Mouse (Mus musculus) v-Abl transformed pro-B cells (cell line): ENCODE data around the gene Dab1.

Experiments used
- in situ Hi-C, 2 experiments: fragments of 400-800 bp; cut with MboI; formaldehyde crosslinking; loops; one replicate each; pipeline ENCODE4 v1.15.1; 2025; ENCODE audit not compliant: unreplicated experiment in 2 of 2

Gene Dab1

GRCm38 (mm10) chr4:103691717-103692116 is 72.6 kb downstream of the Dab1 start:
- in situ Hi-C loops, result no loop called here

- in situ Hi-C loops, result no loop called here
Observed at GRCm38 (mm10) chr4:103699755-103700154, 80.6 kb downstream of the Dab1 start.

DNA sequence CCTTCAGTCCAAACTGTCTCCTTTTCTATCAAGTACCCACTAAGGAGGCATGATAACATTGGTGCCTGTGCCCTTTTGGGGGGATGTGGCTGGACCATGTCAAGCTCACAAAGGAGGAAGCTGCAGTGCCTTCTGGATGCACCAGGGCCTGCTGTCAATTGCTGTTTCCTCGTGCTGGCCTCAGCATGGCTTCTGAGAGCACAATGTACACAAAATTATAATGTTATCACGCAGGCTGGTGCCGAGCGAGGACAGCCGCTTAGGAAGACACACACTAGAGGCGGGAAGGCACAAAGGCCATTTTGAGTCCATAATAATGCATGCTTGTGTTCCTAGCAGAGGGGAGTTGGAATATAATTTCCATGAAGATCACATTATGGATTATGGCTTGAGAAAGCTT is 81.2 kb downstream of the Dab1 start:
- in situ Hi-C loops, result no loop called here

GRCm38 (mm10) chr4:103702137-103702536 is 83.0 kb downstream of the Dab1 start:
- in situ Hi-C loops, result no loop called here

DNA sequence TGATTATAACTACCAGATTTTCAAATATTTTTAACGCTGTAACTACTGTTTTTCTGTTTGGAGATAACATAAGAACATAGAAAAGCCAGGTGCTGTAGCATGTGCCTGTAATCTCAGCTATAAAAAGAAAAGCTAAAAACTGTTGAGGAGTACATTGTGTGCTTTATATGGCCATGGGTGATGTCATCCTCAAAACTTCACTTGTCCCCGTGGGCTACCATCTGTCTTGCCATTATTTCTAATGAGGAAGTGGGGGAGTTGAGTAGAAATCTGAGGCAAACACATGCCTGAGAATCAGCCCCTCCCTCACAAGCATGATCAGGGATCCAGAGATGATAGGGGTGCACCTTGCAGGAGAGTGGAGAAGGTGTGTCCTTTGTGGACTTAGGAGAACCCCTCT is 85.3 kb downstream of the Dab1 start:
- in situ Hi-C loops, result no loop called here

DNA sequence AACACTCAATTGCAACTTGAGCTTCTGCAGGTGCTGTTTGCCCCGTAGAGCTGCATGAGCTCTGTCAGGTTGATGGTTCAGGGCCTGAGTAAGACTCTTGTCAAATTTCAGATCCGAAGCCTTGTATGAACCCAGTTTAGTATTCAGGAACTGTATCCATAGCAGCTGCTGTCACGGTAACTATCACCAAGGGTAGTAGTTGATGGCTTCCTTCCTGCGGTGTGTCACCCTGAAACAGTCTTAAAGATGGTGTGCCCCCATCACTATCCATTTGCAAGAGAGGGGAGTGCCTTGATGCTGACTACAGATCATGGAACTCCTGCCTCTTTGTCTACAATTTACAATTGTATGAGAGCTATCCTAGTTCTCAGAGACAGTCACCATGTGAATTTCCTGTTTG is 87.3 kb downstream of the Dab1 start:
- in situ Hi-C loops, result no loop called here

DNA sequence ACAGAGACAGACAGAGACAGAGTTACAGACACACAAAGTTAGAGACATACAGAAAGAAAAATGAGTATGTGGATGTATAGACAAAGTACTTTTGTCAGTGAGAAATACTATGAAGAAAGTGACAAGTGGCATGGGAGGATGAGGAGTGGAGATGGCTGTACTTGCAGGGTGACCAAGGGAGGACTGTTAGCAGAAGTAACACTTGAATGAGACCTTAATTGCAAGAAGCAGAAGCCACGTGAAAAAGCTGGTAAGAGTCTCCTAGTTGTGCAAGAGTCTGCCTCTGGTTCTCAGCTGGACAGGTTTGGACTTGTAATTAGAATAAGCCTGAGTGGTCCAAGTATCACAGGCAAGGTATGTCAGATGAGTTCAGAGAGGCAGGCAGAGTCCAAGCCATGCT is 88.0 kb downstream of the Dab1 start:
- in situ Hi-C loops, result no loop called here

DNA sequence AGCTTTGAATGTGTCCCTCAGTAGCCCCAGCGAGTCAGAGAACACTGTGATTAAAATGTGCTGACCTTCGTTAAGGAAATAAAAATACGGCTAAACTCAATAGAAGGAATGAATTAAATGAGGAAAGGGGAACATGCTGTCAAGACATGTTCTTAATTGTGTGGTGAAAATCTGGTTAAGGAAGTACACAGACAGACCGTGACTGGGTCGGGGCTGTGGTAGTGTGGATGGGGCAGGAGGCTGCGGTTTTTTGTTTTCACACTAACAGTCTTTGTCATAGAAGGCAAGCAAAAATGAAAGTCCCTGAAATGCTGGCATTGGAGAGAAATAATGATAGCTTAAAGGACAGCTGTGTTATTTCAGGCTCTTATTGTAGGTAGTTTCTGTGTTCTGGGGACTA is 92.2 kb downstream of the Dab1 start:
- in situ Hi-C loops, result no loop called here

DNA sequence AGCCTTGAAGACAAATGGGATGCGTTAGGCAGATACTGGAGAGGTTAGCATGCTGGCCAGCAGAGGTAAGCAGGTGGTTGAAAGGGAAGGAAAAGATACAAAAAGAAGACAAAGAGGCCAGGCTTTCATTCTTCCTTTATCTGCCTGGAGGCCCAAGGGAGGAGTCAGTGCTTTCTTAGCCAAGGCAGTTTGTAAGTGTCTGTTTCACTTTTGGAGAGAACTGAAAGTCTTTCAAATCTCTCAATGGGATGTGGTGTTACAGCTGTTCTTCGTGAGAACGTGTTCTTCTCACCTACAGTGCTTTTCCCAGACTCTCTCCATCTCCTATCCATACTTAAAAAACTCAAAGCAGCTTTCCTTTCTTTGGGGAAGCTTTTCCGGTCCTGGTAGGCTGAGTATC is 94.8 kb downstream of the Dab1 start:
- in situ Hi-C loops, result no loop called here

DNA sequence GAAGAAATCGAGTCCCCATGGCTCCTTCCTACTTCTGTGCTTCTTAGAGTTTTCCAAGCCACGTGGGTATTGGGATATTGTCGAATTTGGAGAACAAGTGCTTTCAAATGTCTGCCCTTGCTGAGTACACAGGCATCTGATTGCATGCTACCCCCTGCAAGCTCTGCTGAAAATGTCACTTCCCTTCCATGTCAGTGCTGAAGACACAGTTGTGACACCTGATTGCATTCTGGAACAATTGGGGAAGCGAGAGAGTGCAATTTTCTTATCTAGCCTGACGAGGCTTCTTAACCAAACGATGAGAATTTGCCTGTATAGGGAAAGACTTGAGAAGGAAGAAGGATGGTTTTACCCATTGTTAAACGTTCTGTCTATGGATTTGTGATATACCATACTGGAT is 95.8 kb downstream of the Dab1 start:
- in situ Hi-C loops, result no loop called here

- in situ Hi-C loops, result no loop called here
Observed at GRCm38 (mm10) chr4:103715568-103715967, 96.4 kb downstream of the Dab1 start.

DNA sequence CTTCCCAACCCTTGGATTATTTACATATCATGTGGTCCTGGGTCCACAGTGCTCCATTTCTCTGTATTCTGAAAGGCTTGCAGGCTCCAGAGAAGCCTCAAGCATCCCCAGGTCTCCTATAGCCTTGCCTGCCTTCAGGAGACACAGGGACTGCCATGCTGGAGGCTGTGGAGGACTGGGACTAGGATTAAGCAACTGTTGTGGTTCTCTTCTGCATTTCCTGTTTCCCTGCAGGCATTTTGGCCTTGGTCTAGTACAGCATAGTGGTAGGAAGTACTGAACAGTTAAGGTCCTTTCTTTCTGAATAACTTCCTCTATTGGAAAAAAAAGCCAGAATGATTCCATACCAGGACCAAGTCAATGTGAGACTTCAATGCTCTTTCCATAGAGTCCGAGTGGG is 103.6 kb downstream of the Dab1 start:
- in situ Hi-C loops, result no loop called here

GRCm38 (mm10) chr4:103726486-103726885 is 107.3 kb downstream of the Dab1 start:
- in situ Hi-C loops, result no loop called here

DNA sequence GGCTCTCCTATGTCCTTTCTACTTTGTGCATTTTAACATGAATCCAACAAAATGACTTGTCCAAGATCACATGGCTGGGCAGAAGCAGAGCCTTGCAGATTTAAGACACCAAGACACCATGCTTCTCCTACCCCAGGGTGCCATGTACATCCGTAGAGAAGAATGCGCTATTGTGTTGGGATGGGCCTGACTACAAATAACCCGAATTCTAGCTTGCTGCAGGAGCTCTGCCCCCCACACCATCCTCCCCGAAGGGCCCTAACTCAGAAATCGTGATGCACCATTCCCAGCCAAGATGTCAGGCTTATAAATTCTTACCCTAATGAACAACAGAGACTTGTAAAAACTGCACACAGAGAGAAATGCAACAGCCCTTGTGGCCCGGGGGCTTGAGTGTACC is 118.0 kb downstream of the Dab1 start:
- in situ Hi-C loops, result no loop called here

- in situ Hi-C loops, result no loop called here
Observed at GRCm38 (mm10) chr4:103751249-103751855, 132.2 kb downstream of the Dab1 start.

DNA sequence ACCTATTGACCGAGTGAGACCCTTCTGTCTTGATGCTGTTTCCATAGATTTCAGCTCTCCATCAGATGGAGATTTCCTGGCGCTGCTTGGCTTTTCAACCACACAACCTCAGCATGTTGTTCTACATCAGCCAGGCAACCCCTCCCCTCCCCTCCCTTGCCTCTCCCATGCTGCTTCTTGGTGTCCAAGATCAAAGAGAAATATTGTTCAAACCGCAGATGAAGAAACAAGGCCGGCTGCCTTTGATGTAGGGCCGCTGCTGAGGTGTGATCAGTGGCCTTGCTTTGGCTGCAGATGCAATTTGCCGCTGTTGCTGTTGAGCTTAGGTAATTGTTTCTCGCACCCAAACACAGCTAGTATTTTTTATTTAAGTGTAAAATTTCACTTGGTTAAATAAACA is 135.4 kb downstream of the Dab1 start:
- in situ Hi-C loops, result no loop called here

DNA sequence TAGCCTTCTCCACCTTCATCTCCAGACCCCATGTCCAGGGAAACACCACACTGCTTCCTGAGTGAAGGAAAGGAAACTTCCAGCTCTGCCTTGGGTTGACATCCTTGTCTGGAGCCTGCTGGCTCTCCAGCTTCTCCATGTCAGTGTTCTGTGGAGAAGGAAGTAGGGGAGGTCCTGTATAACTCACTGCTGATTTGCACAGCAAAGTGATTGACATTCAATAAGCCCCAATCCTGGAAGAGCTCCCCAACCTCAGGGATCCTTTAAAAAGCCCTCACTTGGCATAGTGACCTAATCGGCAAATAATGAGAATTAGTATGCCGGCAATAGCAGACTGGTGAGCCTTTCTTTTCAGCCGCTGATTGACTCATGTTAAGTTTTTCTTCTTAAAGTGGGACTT is 138.1 kb downstream of the Dab1 start:
- in situ Hi-C loops, result no loop called here

DNA sequence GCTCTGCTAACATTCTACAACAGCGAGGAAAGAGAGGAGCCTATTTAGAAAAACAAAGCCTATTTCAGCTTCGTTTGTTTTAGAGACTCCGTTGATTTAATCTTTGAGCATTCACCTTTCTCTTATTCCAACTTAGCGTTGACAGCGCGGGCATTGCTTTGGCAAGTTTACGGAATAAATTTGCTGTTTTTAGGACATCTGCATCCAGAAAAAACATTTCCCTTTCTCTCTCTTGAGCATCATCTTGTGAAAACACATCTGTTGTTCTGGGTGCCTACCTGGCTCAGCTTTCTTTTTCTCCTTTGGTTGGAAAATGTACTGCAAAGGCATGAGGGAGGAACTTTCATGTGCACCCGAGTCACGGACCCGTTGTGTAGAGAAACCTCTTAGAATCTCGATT is 143.3 kb downstream of the Dab1 start:
- in situ Hi-C loops, result no loop called here

- in situ Hi-C loops, result no loop called here
Observed at GRCm38 (mm10) chr4:103775712-103776111, 156.6 kb downstream of the Dab1 start.

GRCm38 (mm10) chr4:103781398-103781797 is 162.2 kb downstream of the Dab1 start:
- in situ Hi-C loops, result no loop called here

- in situ Hi-C loops, result no loop called here
Observed at GRCm38 (mm10) chr4:103783561-103784247, 164.5 kb downstream of the Dab1 start.

DNA sequence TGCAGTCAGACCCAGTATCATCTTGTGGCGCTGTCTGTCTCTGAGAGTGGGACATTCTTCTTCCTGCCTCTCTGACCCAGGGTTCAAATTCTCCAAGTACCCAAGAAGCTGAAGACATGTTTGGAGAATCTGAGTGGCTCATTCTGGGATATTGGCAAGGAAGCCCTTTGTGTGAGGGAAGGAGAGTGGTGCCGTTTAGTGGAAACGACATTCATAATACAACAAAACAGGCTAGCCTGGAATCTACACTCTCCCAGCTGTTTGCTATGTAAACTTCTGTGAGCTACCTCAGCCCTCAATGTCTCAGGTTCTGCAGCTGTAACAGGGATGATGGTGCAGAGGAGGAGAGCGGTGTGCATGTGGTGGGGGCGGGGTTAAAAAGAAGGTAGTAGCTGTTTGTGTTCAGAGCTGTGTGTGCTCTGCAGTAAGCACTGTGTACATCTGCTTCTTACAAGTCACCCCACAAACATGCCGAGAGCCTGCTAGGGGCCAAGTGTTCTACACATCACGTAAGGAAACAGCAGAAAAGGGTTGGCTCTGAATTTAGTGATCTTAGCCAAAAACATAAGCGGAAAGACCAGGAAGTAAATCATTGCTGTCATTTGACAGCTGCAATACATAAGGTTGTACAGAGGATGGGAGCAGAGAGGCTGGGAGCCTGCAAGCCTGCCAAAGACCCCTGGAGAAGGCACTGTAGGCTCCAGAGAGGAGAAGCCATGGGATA is 174.6 kb downstream of the Dab1 start:
- in situ Hi-C loops, result no loop called here
